Mouse (Mus musculus) C2C12 (cell line): ENCODE measurements around the gene Diexf.

Source experiments
- CEBPB ChIP-seq: IDR thresholded peaks from one replicate; pipeline ENCODE4 v1.6.1; 2011; ENCODE audit warnings: low read depth, mild to moderate bottlenecking, control low read depth, moderate library complexity
- CTCF ChIP-seq: IDR thresholded peaks from one replicate; pipeline ENCODE4 v1.5.1; 2011; ENCODE audit not compliant: control insufficient read depth, insufficient read depth, insufficient read length
- MAX ChIP-seq: IDR thresholded peaks from one replicate; pipeline ENCODE4 v1.6.1; 2011; ENCODE audit warnings: mild to moderate bottlenecking, control low read depth
- MYOD1 ChIP-seq: IDR thresholded peaks from one replicate; pipeline ENCODE4 v1.6.1; 2011; ENCODE audit warnings: low read depth; ENCODE audit not compliant: control insufficient read depth, insufficient read length
- MYOG ChIP-seq: IDR thresholded peaks from one replicate; pipeline ENCODE4 v1.6.1; 2011; ENCODE audit not compliant: control insufficient read depth, insufficient read length; ENCODE audit errors: extremely low read depth
- USF1 ChIP-seq: IDR thresholded peaks from one replicate; pipeline ENCODE4 v1.6.1; 2011; ENCODE audit warnings: low read depth, mild to moderate bottlenecking, control low read depth, moderate library complexity

DNA sequence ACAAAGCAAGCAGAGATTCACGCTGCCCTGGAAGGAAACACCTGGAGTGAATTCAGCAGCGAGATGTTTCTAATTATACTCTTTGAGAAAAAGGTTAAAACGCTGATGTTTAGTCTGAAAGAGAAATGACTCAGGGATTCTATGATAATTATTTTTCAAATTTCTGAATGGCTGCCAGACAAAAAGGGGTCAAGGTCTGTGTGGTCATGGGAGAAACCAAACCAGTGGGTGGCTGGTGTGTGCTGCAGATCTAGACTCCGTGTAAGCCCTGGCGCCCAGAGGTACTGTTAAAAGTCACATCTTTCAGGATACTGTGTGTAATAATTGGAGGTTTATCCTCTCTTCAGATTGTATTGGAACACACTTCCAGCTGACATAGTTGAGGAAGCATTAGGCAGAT is 75.7 kb downstream of the Diexf start:
- TF ChIP-seq CTCF (no peak), USF1 (no peak), MAX (no peak), CEBPB (no peak), MYOG (no peak), MYOD1 (no peak)
